Mouse (Mus musculus) stomach, postnatal 0 days (tissue): ENCODE data around the gene Sptssb. TPM values are rescaled to one million over a fixed set of nuclear protein-coding genes. Genes with fewer than 3 reads are reported as not detected.
A peak's percentile ranks its signal among the peaks of the same experiment; 100 is the strongest.

Experiments used
- ATAC-seq: fragments of 200-750 bp; cut with Nextera tagmentation; 2 replicates; pipeline ENCODE4 v1.8.0; 2017; ENCODE audit not compliant: low FRiP score, low TSS enrichment
- DNase-seq: peaks from one replicate; pipeline ENCODE4 v3.0.0-alpha.2; 2016; ENCODE audit warnings: low spot score
- H3K27ac ChIP-seq: fragments of 300-500 bp; sonication (generic); replicated peaks from 2 replicates; pipeline ENCODE4 v1.5.1; 2014; ENCODE audit warnings: mild to moderate bottlenecking, control low read depth
- H3K27me3 ChIP-seq: fragments of 300-500 bp; sonication (generic); 2 replicates; pipeline ENCODE4 v1.6.1; 2014; ENCODE audit warnings: low read length; ENCODE audit not compliant: control insufficient read depth, insufficient read depth
- H3K36me3 ChIP-seq: fragments of 300-500 bp; sonication (generic); 2 replicates; pipeline ENCODE4 v1.6.1; 2014; ENCODE audit warnings: low read length, mixed read lengths; ENCODE audit not compliant: control insufficient read depth, insufficient read depth
- H3K4me1 ChIP-seq: fragments of 300-500 bp; sonication (generic); replicated peaks from 2 replicates; pipeline ENCODE4 v1.6.1; 2014; ENCODE audit warnings: antibody characterized with exemption; ENCODE audit not compliant: control insufficient read depth, insufficient read depth
- H3K4me2 ChIP-seq: fragments of 300-500 bp; sonication (generic); replicated peaks from 2 replicates; pipeline ENCODE4 v1.6.1; 2014; ENCODE audit warnings: low read depth, mild to moderate bottlenecking, control low read depth, moderate library complexity
- H3K4me3 ChIP-seq: fragments of 300-500 bp; sonication (generic); 2 replicates; pipeline ENCODE4 v1.5.1; 2014; ENCODE audit warnings: low read depth, low read length, control low read depth
- H3K9ac ChIP-seq: fragments of 300-500 bp; sonication (generic); 2 replicates; pipeline ENCODE4 v1.6.1; 2014; ENCODE audit warnings: mild to moderate bottlenecking, low read length, control low read depth, mixed read lengths
- H3K9me3 ChIP-seq: fragments of 300-500 bp; sonication (generic); 2 replicates; pipeline ENCODE4 v1.6.1; 2016; ENCODE audit warnings: low read length; ENCODE audit not compliant: control insufficient read depth
- CTCF ChIP-seq: IDR thresholded peaks from 2 replicates; pipeline ENCODE4 v1.5.1; 2016; ENCODE audit warnings: antibody characterized with exemption, low read depth, mild to moderate bottlenecking, moderate library complexity
- EP300 ChIP-seq: optimal IDR thresholded peaks from 2 replicates; pipeline ENCODE3; 2016; ENCODE audit warnings: antibody characterized with exemption
- WGBS: fragments of 180-500 bp; shearing (Covaris S2); extraction: QIAGEN DNeasy Blood & Tissue Kit; methylation state at CpG from one replicate; pipeline ENCODE4 v1.1.7; 2014; 5-methylcytosine and 5-hydroxymethylcytosine counted together
- polyA plus RNA-seq: library from polyadenylated mRNA; unstranded; fragments of >200 nt; fragmentation: Nextera tagmentation; extraction: Ambion mirVana; gene quantifications from 2 replicates; pipeline ENCODE4 v1.2.1, GENCODE M21; 2015

Gene Sptssb
- polyA plus RNA-seq, 1 experiment from 2014 or later, result 539 TPM

DNA sequence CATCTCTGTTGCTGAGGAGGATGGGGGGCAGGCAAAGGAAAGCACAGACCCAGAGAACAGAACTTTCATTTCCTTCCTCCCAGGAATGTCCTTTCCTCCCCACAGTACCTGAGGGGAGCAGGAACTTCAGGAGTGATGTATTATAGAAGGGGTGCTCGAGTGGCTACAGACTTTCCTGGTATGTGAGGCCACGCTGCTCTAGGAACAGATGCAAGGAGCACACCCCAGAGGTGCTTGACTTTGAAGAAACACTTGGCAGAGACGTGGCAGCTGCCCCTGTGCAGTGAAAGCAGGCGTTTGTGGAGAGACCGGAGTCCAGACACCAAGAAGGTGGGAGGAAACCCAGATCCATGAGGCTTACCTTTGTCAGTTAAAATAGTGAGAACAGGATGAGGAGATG, 40.6 kb upstream of the Sptssb start:
- TF ChIP-seq EP300 (no peak), CTCF (no peak)
- no peaks in the 10 kb centered on the region; the same call in 1 of the 2 replicates for H3K4me1 ChIP-seq
- DNase-seq (no peak), ATAC-seq (no peak)
- no peak overlapping the region for H3K4me2 ChIP-seq
- no peaks in the 10 kb centered on the region for H3K36me3 ChIP-seq
- no peak overlapping the region for H3K9ac ChIP-seq
- H3K27ac ChIP-seq, result no peak overlapping the region
- WGBS, result 51% methylated on average over 5 of the region's 5 CpGs
- H3K9me3 ChIP-seq, result no peaks in the 10 kb centered on the region
- H3K4me3 ChIP-seq, result no peak overlapping the region
- H3K27me3 ChIP-seq, result no peaks in the 10 kb centered on the region

DNA sequence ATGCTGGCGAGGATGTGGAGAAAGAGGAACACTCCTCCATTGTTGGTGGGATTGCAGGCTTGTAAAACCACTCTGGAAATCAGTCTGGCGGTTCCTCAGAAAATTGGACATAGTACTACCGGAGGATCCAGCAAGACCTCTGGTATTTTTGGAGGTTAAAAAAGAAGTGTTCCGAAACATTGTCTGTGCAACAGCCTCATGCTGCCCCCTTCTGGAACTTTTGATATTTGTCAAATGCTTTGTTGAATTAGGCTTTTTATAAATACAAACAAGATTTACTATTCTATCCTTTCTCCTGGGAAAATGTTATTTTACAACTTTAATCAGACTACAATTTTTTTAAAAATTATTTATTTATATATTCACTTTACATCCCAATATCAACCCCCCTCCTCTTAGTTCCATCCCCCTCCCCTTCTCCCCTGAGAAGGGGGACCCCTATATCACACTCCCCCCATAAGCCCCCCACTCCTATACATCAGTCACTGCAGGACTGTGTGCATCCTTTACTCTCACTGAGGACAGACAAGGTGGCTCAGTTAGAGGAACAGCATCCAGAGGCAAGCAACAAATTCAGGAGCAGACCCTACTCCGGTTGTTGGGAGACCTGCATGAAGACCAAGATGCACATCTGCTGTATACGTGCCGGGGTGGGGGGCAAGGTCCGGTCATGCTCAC, 38.3 kb upstream of the Sptssb start:
- DNase-seq (no peak), ATAC-seq (no peak)
- Histone ChIP-seq H3K9ac (no peak overlapping the region), H3K4me2 (no peak overlapping the region), H3K4me3 (no peak overlapping the region), H3K27me3 (no peaks in the 10 kb centered on the region), H3K36me3 (no peaks in the 10 kb centered on the region), H3K4me1 (no peaks in the 10 kb centered on the region; the same call in 1 of the 2 replicates), H3K27ac (no peak overlapping the region), H3K9me3 (no peaks in the 10 kb centered on the region)
- WGBS, result 74% methylated on average over 7 of the region's 8 CpGs
- TF ChIP-seq CTCF (peak; percentile 78), EP300 (no peak)

DNA sequence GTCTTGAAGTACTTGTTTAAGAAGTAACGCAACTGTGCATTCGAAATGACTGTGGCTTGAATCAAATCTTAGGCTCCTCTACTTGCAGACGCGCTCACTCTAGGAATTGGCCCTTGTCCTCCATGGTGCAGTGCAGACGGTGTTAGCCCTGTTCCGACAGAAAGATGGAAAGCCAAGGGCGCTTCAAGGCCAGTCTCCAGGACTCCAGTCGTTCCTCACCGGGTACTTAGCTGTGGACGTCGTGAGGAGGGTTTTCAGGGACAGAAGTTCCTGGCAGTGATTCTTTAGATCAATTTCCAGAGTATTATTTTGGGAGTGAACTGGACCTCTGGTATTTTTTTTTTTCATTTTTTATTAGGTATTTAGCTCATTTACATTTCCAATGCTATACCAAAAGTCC, 35.8 kb upstream of the Sptssb start:
- TF ChIP-seq EP300 (no peak), CTCF (no peak)
- Histone ChIP-seq H3K9ac (no peak overlapping the region), H3K27me3 (no peaks in the 10 kb centered on the region), H3K27ac (no peak overlapping the region), H3K9me3 (no peaks in the 10 kb centered on the region), H3K4me1 (no peaks in the 10 kb centered on the region), H3K36me3 (no peaks in the 10 kb centered on the region), H3K4me2 (no peak overlapping the region), H3K4me3 (no peak overlapping the region)
- no peak for ATAC-seq
- DNase-seq, result no peak
- WGBS, result 90% methylated on average over 11 of the region's 11 CpGs

DNA sequence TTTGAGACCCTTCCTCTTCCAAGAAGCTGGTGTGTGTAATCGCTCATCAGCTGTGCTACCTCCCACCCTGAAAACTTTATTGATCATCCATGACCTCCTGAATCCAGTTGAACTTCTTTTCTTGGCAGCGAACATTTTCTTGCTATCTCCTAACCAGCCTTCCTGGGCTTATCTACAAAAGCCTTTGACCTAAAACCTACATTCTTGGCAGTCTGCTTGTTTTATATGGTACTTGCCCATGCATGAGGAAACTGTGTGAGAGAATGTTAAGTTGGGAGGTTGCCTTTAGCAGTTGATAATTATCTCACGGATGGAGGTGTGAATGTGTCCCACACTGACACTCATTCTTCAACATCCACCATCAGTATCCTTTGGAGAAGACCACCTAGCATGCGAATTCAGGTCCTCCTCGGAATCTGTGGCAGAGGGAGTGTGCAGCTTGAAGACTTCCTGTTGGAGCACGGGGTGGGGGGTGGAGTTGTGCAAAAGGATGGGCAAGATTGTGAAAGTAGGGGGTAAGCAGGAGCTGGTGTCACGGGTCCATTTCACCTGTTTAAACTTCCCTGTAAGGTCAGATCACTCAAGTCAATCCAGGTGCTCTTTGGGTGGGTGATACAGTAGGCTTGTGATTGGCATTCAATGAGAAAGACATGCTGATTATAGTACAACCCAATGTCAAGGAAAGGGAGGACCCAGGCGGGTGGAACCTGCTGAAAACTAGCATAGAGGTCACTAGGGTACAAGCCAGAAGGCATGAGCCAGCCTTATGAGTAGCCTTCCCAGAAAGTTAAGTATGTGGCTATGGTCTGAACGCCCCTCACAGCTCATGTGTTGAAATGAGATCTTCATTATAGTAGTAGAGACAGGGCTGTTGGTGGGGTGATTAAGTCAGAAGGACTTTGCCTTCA, 32.7 kb upstream of the Sptssb start:
- peak; percentile 90 for ATAC-seq
- WGBS, result 60% methylated on average over 9 of the region's 9 CpGs

DNA sequence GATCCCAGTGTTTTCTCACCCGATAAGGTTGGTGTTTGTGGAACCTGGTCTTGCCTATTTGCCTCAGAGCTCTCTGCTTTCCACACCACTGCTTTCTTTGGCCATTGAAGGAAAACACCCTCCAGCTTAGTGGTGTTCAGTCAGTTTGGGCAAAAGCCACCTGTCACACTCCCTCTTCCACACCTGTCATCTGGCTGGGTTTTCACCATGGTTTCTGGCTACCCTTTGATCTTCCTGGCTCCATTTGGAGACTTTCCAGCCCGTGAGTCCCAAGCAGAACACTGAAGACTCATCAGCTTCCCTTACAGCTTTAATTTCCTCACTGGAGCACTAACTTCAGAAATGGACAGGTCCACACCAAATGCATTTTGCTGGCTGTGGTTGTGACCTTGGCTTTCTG, 26.1 kb upstream of the Sptssb start:
- H3K4me2 ChIP-seq, result no peak overlapping the region
- no peaks in the 10 kb centered on the region for H3K4me1 ChIP-seq
- H3K27me3 ChIP-seq, result no peaks in the 10 kb centered on the region
- no peak overlapping the region for H3K9ac ChIP-seq
- DNase-seq, result peak; percentile 11
- ATAC-seq, result no peak
- TF ChIP-seq EP300 (no peak), CTCF (no peak)
- no peaks in the 10 kb centered on the region for H3K9me3 ChIP-seq
- 50% methylated on average over 2 of the region's 2 CpGs for WGBS
- no peak overlapping the region for H3K27ac ChIP-seq
- no peaks in the 10 kb centered on the region for H3K36me3 ChIP-seq
- H3K4me3 ChIP-seq, result no peak overlapping the region

More for the DNA sequence above, 32.7 kb upstream of the Sptssb start:
- H3K9me3 ChIP-seq, result no peaks in the 10 kb centered on the region
- no peak overlapping the region for H3K9ac ChIP-seq
- TF ChIP-seq CTCF, result no peak
- peak overlapping the region; percentile 70 for H3K27ac ChIP-seq
- no peak overlapping the region for H3K4me3 ChIP-seq
- DNase-seq, result peak; percentile 35
- H3K4me2 ChIP-seq, result no peak overlapping the region
- H3K4me1 ChIP-seq, result no peaks in the 10 kb centered on the region
- H3K36me3 ChIP-seq, result no peaks in the 10 kb centered on the region
- H3K27me3 ChIP-seq, result no peaks in the 10 kb centered on the region

DNA sequence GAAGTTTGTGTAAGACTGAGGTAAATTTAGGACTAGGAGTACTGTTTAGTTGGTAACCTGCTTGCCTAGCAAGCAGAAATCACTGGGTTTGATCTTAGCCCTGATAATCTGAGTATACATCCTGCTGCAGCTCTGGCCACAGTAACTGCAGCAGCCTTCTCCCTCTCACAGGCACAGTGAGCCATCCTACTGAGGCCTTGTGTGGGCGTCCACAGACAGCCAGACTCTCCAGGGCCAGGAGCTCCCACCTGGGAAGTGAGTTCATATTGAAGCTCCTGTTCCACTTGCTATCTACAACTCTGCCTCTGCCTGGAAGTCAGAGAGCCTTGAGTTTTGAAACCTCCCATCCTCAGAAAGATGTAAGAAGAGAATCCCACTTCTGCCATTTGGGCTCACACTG, 24.0 kb upstream of the Sptssb start:
- Histone ChIP-seq H3K27ac (no peak overlapping the region), H3K27me3 (no peaks in the 10 kb centered on the region), H3K4me3 (no peak overlapping the region), H3K4me2 (no peak overlapping the region), H3K36me3 (no peaks in the 10 kb centered on the region), H3K9me3 (no peaks in the 10 kb centered on the region), H3K4me1 (no peaks in the 10 kb centered on the region), H3K9ac (no peak overlapping the region)
- TF ChIP-seq EP300 (no peak), CTCF (no peak)
- DNase-seq, result peak; percentile 9
- ATAC-seq, result no peak
- WGBS, result 71% methylated on average over 1 of the region's 1 CpGs
